Mouse (Mus musculus) stomach, postnatal 0 days (tissue): ENCODE results near the gene Ldlrad1.

Source experiments
- CTCF ChIP-seq: IDR thresholded peaks from 2 replicates; pipeline ENCODE4 v1.5.1; 2016; ENCODE audit warnings: antibody characterized with exemption, low read depth, mild to moderate bottlenecking, moderate library complexity
- EP300 ChIP-seq: optimal IDR thresholded peaks from 2 replicates; pipeline ENCODE3; 2016; ENCODE audit warnings: antibody characterized with exemption

DNA sequence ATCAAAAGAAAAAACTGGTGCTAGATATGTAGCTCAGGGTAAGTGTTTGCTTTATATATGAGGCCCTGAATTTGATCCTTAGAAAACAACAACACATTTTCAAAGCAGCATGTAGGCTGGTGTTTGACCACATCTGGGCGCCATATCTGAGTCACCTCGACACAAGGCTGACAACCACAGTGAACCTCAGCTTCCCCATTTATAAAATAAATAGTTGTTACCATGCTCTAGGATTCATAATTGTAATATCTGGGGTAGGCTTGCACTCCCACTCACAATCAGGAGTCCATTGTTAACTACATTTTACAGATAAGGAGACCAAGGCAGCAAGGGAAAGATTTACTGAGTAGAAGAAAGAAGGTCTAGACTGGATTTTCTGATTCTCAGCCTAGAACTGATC, 17.3 kb downstream of the Ldlrad1 start:
- TF ChIP-seq CTCF, result no peak
- TF ChIP-seq EP300, result no peak
